Mouse (Mus musculus): ENCODE data around the gene Tln1.

- no peak for TF ChIP-seq CTCF (IDR thresholded peaks at IDR 0.05; ENCODE audit: insufficient read depth, low read length)
- no peak for TF ChIP-seq POLR2A (IDR thresholded peaks at IDR 0.05; ENCODE audit: borderline replicate concordance, extremely low read depth, low read depth, low read length)
Measured at GRCm38 (mm10) chr4:43496587-43496986, 65.9 kb downstream of the Tln1 start.
